Mouse (Mus musculus): Measurements from ENCODE around the gene Kng1.
A peak's percentile ranks its signal among the peaks of the same experiment; 100 is the strongest.
"Not testable (repeated sequence)": the region's sequence is repeated elsewhere in the genome, so short reads cannot be mapped to it uniquely, and the experiment has no call there.

Kng1 gene

GRCm38 (mm10) chr16:23094136-23094535 lies 36.5 kb downstream of the Kng1 start:
- no peak for DNase-seq

DNA sequence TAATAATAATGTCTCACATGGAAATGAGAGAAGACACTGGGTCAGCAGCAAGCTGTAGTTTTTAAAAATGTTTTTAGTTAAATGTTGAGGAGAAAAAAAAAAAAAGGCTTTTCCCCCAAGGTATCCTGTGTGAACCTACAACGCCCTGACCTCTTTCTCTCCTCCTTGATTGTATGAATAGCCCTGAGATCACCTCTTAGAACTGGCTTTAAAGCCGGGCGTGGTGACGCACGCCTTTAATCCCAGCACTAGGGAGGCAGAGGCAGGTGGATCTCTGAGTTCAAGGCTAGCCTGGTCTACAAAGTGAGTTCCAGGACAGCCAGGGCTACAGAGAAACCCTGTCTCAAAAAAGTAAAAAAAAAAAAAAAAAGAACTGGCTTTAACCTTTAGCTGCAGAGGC lies 37.9 kb downstream of the Kng1 start:
- not testable (repeated sequence) for DNase-seq

GRCm38 (mm10) chr16:23096886-23097285 lies 39.2 kb downstream of the Kng1 start:
- not testable (repeated sequence) for DNase-seq

GRCm38 (mm10) chr16:23097290-23098104 lies 39.8 kb downstream of the Kng1 start:
- DNase-seq: not testable (repeated sequence)

GRCm38 (mm10) chr16:23098105-23098452 lies 40.4 kb downstream of the Kng1 start:
- DNase-seq: not testable (repeated sequence)

GRCm38 (mm10) chr16:23099632-23100031 lies 42.0 kb downstream of the Kng1 start:
- no peak for DNase-seq

GRCm38 (mm10) chr16:23100099-23100575 lies 42.5 kb downstream of the Kng1 start:
- no peak for DNase-seq

DNA sequence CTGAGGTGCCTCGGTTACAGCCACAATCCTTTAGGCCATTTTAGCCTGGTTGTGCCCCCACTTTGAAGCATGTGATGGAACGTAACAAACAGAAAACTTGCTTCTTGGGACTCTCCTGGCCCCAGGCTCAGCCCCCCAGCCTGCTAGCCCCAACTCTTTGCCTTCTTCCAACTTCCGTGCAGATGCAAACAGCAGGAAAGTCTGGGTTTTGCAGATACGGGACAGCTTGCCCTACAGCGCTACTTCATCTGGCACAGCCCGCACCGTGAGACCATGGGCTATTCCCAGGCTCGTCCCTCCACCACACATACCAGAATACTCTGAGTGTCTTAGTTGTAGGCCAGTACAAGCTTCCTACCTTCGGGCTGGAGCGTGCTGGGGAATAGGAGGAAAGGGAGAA lies 42.9 kb downstream of the Kng1 start:
- no peak for DNase-seq

- DNase-seq: no peak
These were observed 44.8 kb downstream of the Kng1 start for GRCm38 (mm10) chr16:23102340-23103037.

- no peak for DNase-seq
These were observed 45.5 kb downstream of the Kng1 start for GRCm38 (mm10) chr16:23103038-23103745.

GRCm38 (mm10) chr16:23103841-23104240 lies 46.2 kb downstream of the Kng1 start:
- DNase-seq: no peak

DNA sequence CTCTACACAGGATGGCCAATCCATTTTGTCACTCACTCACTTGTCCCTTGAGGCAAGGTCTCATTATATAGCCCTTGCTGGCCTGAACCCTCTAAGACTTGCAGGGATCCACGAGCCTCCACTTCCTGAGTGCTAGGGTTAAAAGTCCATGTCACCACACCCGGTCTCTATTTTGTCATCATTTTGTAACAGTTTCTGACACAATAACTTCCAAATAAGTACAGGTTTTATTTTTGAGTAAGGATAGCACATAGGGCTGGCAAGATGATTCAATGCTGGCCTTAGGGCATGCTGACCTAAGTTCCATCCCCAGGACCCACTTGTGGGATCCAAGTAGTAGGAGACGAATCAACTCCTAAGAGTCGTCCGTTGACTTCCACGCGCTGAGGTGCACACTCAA lies 48.5 kb downstream of the Kng1 start:
- DNase-seq: no peak

DNA sequence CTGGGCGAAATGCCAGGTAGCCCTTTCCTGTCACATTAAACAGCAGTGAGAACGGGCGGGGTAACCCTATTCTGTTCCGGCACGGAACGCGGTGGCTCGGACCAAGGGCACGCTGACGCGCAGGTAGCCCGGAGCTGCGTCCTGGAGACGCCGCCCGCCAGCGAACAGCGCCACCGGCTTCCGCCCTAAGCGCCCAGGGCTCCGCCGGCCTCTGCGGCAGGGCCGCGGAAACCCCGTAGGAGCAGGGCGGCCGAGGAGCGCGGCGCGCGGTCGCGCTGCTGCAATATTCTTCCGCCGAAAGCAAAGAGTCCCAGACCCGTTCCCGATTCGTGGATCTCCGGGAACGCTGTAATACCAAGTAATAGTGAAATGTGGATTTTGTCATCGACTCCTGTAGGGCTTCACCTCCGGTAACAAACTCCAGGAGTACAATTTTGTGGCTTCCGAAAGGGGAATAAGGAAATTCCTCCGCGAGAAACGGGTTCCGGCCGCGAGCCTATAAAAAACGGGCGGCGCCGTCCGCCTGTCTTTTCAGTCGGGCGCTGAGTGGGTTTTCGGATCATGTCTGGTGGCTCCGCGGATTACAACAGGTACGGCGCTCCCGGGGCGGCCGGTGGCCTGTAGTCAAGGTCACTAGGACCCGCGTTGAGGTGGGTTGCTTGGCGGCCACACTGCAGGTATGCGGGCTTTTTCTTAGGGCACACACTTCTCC lies 49.7 kb downstream of the Kng1 start, which contains the start of gene Eif4a2:
Eif4a2 (plus strand) TSS at position 214 of the 712 bp plus-strand sequence.
- DNase-seq: peak; percentile 94

- peak; percentile 80 to 83 for DNase-seq
These were observed 50.5 kb downstream of the Kng1 start for GRCm38 (mm10) chr16:23107946-23108759.

DNA sequence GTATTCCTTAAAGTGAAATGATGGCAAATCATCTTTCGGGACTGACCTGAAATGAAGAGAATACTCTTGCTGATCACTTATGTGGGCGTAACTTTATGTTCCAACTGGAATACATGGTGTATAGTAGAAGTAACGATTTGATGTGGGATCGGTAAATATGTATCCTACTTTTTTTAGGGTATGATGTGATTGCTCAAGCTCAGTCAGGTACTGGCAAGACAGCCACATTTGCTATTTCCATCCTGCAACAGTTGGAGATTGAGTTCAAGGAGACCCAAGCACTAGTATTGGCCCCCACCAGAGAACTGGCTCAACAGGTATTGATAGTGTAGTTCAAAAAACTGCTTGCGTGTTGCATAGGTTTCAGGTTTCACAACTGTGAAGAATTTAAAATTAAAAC lies 51.3 kb downstream of the Kng1 start:
- DNase-seq: no peak

DNA sequence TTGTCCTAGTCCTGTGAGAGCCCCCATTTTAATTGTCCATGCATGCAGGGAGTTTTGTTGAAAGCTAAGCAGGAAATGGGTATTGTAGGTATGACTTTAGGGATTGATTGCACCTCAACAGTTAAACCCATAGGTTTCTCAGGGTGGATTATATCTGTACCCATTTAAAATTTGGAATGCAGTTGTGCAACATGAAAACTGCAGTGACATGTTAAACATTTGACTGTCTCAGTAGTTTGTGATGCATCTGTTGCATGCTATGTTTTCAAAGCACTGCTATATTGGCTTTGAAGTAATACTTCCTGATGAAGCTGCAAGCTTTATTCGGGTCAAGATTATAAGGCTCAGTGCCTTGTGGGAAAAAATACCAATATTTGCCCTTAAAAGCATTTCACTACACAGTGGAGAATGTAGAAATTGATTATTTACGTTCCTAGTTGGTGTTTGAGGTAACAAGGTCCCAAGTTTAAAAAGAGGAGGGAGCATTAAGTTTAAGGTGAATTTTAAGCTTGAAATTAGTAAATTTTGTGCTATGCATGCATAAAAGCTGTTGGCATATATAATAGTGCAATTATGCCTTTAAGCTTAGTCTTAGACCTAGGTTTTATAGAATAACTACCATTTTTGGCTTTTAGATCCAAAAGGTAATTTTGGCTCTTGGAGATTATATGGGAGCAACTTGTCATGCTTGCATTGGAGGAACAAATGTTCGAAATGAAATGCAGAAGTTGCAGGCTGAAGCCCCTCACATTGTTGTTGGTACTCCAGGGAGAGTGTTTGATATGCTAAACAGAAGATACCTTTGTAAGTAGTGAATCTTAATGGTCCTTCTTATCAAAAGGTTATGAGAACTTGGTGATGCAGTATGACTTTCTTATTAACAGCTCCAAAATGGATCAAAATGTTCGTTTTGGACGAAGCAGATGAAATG lies 52.0 kb downstream of the Kng1 start:
- DNase-seq: no peak

DNA sequence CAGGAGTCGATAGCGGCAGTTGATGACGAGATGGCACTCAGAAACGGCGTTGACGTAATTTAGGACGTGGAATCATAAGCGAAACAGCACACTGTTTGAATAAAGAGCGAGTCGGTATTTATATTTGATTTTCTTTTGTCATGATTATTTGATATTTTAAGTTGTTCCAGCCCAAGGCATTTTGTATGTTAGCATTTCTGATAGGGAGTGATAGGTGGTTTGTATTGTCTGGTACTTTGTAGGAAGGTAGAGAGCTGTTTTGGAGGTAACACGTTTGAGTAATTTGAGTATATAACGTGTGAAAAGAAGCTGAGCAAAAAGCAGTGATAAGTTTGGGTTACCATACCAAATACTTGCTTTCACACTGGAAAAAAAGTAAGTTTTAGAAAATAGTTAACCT lies 54.7 kb downstream of the Kng1 start:
- DNase-seq: no peak

- DNase-seq: no peak
These were observed 55.3 kb downstream of the Kng1 start for GRCm38 (mm10) chr16:23112861-23113435.

- DNase-seq: no peak
These were observed 56.2 kb downstream of the Kng1 start for GRCm38 (mm10) chr16:23113903-23114302.
